ENCODE assay signal across 11 mouse cellular contexts in genomic region chr5:140114512-140115060, GRCm38 (mm10).
DNase-seq lines count a peak whose midpoint lies in the region; ATAC-seq and TF ChIP-seq lines count a peak whose summit lies in the region.
"Had no signal": no experiment of that assay in that cellular context is flagged by ENCODE, and none has a peak within 500 bp of the region (broad histone marks: within the 10 kb centered on the region; RNA-seq: fewer than 3 reads in every experiment).

No protein-coding gene starts in this region.

- no peak overlapping the region for H3K4me2 ChIP-seq in heart, embryonic 15.5 days
- H3K4me2 ChIP-seq in heart, embryonic 11.5 days: no peak overlapping the region
- H3K4me2 ChIP-seq in kidney, embryonic 15.5 days: no peak overlapping the region

- 92% methylated on average over 3 of the region's 3 CpGs for WGBS in heart, embryonic 15.5 days
- WGBS in heart, embryonic 11.5 days (ENCODE audit: insufficient replicate concordance): 89% methylated on average over 3 of the region's 3 CpGs
- 92% methylated on average over 3 of the region's 3 CpGs for WGBS in liver, adult 2 months
- 77% methylated on average over 3 of the region's 3 CpGs for WGBS in kidney, embryonic 15.5 days

- no peaks in the 10 kb centered on the region for H3K27me3 ChIP-seq in heart, embryonic 15.5 days
- no peaks in the 10 kb centered on the region for H3K27me3 ChIP-seq in heart, embryonic 11.5 days (ENCODE audit: control insufficient read depth, insufficient read depth, low read length)
- no peaks in the 10 kb centered on the region for H3K27me3 ChIP-seq in liver, adult 2 months (ENCODE audit: control insufficient read depth, insufficient read depth, low read length)
- no peaks in the 10 kb centered on the region for H3K27me3 ChIP-seq in kidney, embryonic 15.5 days

- H3K36me3 ChIP-seq in heart, embryonic 15.5 days: no peaks in the 10 kb centered on the region
- no peaks in the 10 kb centered on the region for H3K36me3 ChIP-seq in heart, embryonic 11.5 days (ENCODE audit: control insufficient read depth, insufficient read depth, low read length)
- no peaks in the 10 kb centered on the region for H3K36me3 ChIP-seq in liver, adult 2 months (ENCODE audit: control insufficient read depth, insufficient read depth, low read length)
- H3K36me3 ChIP-seq in kidney, embryonic 15.5 days: peaks cover 7% of the 10 kb centered on the region; the same call in 1 of the 2 replicates

- ATAC-seq in heart, embryonic 15.5 days (replicated peaks; ENCODE audit: insufficient number of reproducible peaks, insufficient read depth, low FRiP score, low read depth): no peak
- ATAC-seq in heart, embryonic 11.5 days (replicated peaks; ENCODE audit: insufficient number of reproducible peaks, low FRiP score, low TSS enrichment): no peak
- ATAC-seq in kidney, embryonic 15.5 days (replicated peaks; ENCODE audit: low FRiP score): no peak
- ATAC-seq: CD4-positive, CD25-positive, alpha-beta regulatory T cell, adult 4 months had no signal

- no peak overlapping the region for H3K9ac ChIP-seq in heart, embryonic 15.5 days
- no peak overlapping the region for H3K9ac ChIP-seq in heart, embryonic 11.5 days (ENCODE audit: low read depth, low read length)
- H3K9ac ChIP-seq in liver, adult 2 months (ENCODE audit: low read depth, low read length): no peak overlapping the region
- H3K9ac ChIP-seq in kidney, embryonic 15.5 days: no peak overlapping the region

- no peak for DNase-seq in liver, adult 2 months (ENCODE audit: extremely low read depth, low read depth, low spot score)
- DNase-seq in liver: no peak
- DNase-seq in brain, embryonic 14.5 days (ENCODE audit: low read depth): no peak
- DNase-seq in thymus, postnatal 0 days (ENCODE audit: low spot score): peak; percentile 74
- DNase-seq in cerebellum, adult 9-11 months: no peak

- H3K4me1 ChIP-seq in heart, embryonic 15.5 days (replicated peaks): peaks cover 27% of the 10 kb centered on the region
- peaks cover 17% of the 10 kb centered on the region for H3K4me1 ChIP-seq in heart, embryonic 11.5 days (ENCODE audit: control insufficient read depth, insufficient read depth, low read length)
- peaks cover 66% of the 10 kb centered on the region for H3K4me1 ChIP-seq in liver, adult 2 months (ENCODE audit: control insufficient read depth, insufficient read depth, low read length)
- H3K4me1 ChIP-seq in kidney, embryonic 15.5 days: peaks cover 15% of the 10 kb centered on the region

- peak overlapping the region; percentile 86 for H3K27ac ChIP-seq in heart, embryonic 15.5 days
- no peak overlapping the region for H3K27ac ChIP-seq in heart, embryonic 11.5 days (ENCODE audit: low read depth, low read length)
- H3K27ac ChIP-seq in liver, adult 2 months (replicated peaks; ENCODE audit: insufficient read depth, low read depth, low read length): peak overlapping the region; percentile 94
- no peak overlapping the region for H3K27ac ChIP-seq in kidney, embryonic 15.5 days
- H3K27ac ChIP-seq: macrophage had no signal

- H3K79me2 ChIP-seq in liver, adult 2 months (ENCODE audit: control insufficient read depth, insufficient read depth, low read length): no peaks in the 10 kb centered on the region

- no peak for TF ChIP-seq POLR2A in liver, adult 2 months (IDR thresholded peaks at IDR 0.05; ENCODE audit: extremely low read depth, insufficient read depth, low read length)
- TF ChIP-seq POLR2A in brain, embryonic 14.5 days (IDR thresholded peaks at IDR 0.05; ENCODE audit: borderline replicate concordance, extremely low read depth, insufficient read depth, insufficient read length, poor library complexity, severe bottlenecking): no peak

- no peak overlapping the region for H3K4me3 ChIP-seq in heart, embryonic 15.5 days
- H3K4me3 ChIP-seq in heart, embryonic 11.5 days (ENCODE audit: low read depth, low read length): no peak overlapping the region
- no peak overlapping the region for H3K4me3 ChIP-seq in liver, adult 2 months (ENCODE audit: insufficient read depth, low read depth, low read length)
- H3K4me3 ChIP-seq in kidney, embryonic 15.5 days (replicated peaks): no peak overlapping the region
- H3K4me3 ChIP-seq: myocyte had no signal

- no peaks in the 10 kb centered on the region for H3K9me3 ChIP-seq in heart, embryonic 15.5 days (replicated peaks)
- H3K9me3 ChIP-seq in heart, embryonic 11.5 days (replicated peaks; ENCODE audit: control insufficient read depth, low read length): no peaks in the 10 kb centered on the region
- H3K9me3 ChIP-seq in kidney, embryonic 15.5 days (replicated peaks): no peaks in the 10 kb centered on the region

- peak; percentile 43 for TF ChIP-seq CTCF in liver, adult 2 months (IDR thresholded peaks at IDR 0.05; ENCODE audit: low read depth, low read length)
- TF ChIP-seq CTCF in brain, embryonic 14.5 days (IDR thresholded peaks at IDR 0.05; ENCODE audit: borderline replicate concordance, extremely low read depth, insufficient read depth, insufficient read length): peak; percentile 16; the same call in 1 of the 2 replicates

Comparison
In these comparisons a context has a peak if more than half of its experiments do, and no peak if none do; other contexts are left out.
1. H3K27ac ChIP-seq: peak in heart, embryonic 15.5 days (single experiment) and liver, adult 2 months (single experiment); none in heart, embryonic 11.5 days (single experiment) and kidney, embryonic 15.5 days (single experiment).